In genomic region chr1:56981508-56981907, GRCm38 (mm10) we compare ENCODE assay signal across 25 mouse cellular contexts. TPM values are rescaled to one million over a fixed set of nuclear protein-coding genes. Genes with fewer than 3 reads are reported as not detected.
DNase-seq lines count a peak whose midpoint lies in the region; ATAC-seq and TF ChIP-seq lines count a peak whose summit lies in the region.
"Had no signal": no experiment of that assay in that cellular context is flagged by ENCODE, and none has a peak within 500 bp of the region (broad histone marks: within the 10 kb centered on the region; RNA-seq: fewer than 3 reads in every experiment).

No protein-coding gene starts in this region.

- H3K4me2 ChIP-seq in forebrain, postnatal 0 days (ENCODE audit: low read depth) = peak overlapping the region; percentile 42; the same call in 1 of the 2 replicates
- no peak overlapping the region for H3K4me2 ChIP-seq in forebrain, embryonic 14.5 days (ENCODE audit: low read length)
- H3K4me2 ChIP-seq in midbrain, embryonic 11.5 days = no peak overlapping the region
- H3K4me2 ChIP-seq in embryonic facial prominence, embryonic 12.5 days (replicated peaks) = no peak overlapping the region
- no peak overlapping the region for H3K4me2 ChIP-seq in embryonic facial prominence, embryonic 15.5 days (replicated peaks)

- H3K4me3 ChIP-seq in forebrain, postnatal 0 days (ENCODE audit: low read depth, low read length) = no peak overlapping the region
- H3K4me3 ChIP-seq in forebrain, embryonic 14.5 days (ENCODE audit: low read depth, low read length) = no peak overlapping the region
- no peak overlapping the region for H3K4me3 ChIP-seq in midbrain, embryonic 10.5 days
- H3K4me3 ChIP-seq in midbrain, embryonic 11.5 days (ENCODE audit: low read depth, low read length) = no peak overlapping the region
- H3K4me3 ChIP-seq in embryonic facial prominence, embryonic 12.5 days = no peak overlapping the region
- no peak overlapping the region for H3K4me3 ChIP-seq in embryonic facial prominence, embryonic 15.5 days (replicated peaks)
- H3K4me3 ChIP-seq: erythroblast, embryonic 14.5 days; gastrocnemius, adult 2 months; hindbrain, embryonic 15.5 days had no signal

- no peak overlapping the region for H3K27ac ChIP-seq in forebrain, postnatal 0 days (ENCODE audit: low read depth, low read length)
- no peak overlapping the region for H3K27ac ChIP-seq in forebrain, embryonic 14.5 days (ENCODE audit: low read depth, low read length)
- H3K27ac ChIP-seq in midbrain, embryonic 10.5 days (replicated peaks) = no peak overlapping the region
- H3K27ac ChIP-seq in midbrain, embryonic 11.5 days (ENCODE audit: low read depth, low read length) = no peak overlapping the region
- H3K27ac ChIP-seq in embryonic facial prominence, embryonic 12.5 days = 0 out of 2 replicates have a peak overlapping the region, but pooled peaks have one; percentile 50
- H3K27ac ChIP-seq in embryonic facial prominence, embryonic 15.5 days (replicated peaks) = peak overlapping the region; percentile 48; the same call in 1 of the 2 replicates
- H3K27ac ChIP-seq: forebrain, embryonic 12.5 days; gastrocnemius, adult 2 months; heart, embryonic 15.5 days; hindbrain, embryonic 15.5 days had no signal

- H3K9ac ChIP-seq in forebrain, postnatal 0 days = 0 out of 2 replicates have a peak overlapping the region, but pooled peaks have one; percentile 28
- H3K9ac ChIP-seq in forebrain, embryonic 14.5 days (ENCODE audit: low read length) = no peak overlapping the region
- H3K9ac ChIP-seq in midbrain, embryonic 11.5 days (ENCODE audit: low read length) = no peak overlapping the region
- no peak overlapping the region for H3K9ac ChIP-seq in embryonic facial prominence, embryonic 12.5 days
- no peak overlapping the region for H3K9ac ChIP-seq in embryonic facial prominence, embryonic 15.5 days
- H3K9ac ChIP-seq: forebrain, embryonic 12.5 days; heart, embryonic 12.5 days; heart, embryonic 15.5 days; hindbrain, embryonic 15.5 days had no signal

- DNase-seq in forebrain, postnatal 0 days = no peak
- no peak for DNase-seq in forebrain, embryonic 14.5 days (ENCODE audit: low spot score)
- DNase-seq in midbrain, embryonic 10.5 days (ENCODE audit: low spot score) = peak; percentile 19
- DNase-seq in midbrain, embryonic 11.5 days (ENCODE audit: low spot score, missing footprints) = no peak
- no peak for DNase-seq in layer of hippocampus, adult 11-12 months (ENCODE audit: low spot score)
- no peak for DNase-seq in urinary bladder, postnatal 36 days (ENCODE audit: low spot score in 2 of 2)
- DNase-seq: adrenal gland, adult 2 months; adrenal gland, postnatal 14 days; cerebellum, adult 18-20 months; cerebellum, adult 9-10 months; gastrocnemius, adult 2 months; gastrocnemius, postnatal 14 days; heart, adult 18-20 months; heart, postnatal 10 days; heart, postnatal 36 days; kidney, adult 18-20 months had no signal

- no peaks in the 10 kb centered on the region for H3K9me3 ChIP-seq in forebrain, postnatal 0 days (ENCODE audit: low read length)
- H3K9me3 ChIP-seq in forebrain, embryonic 14.5 days (replicated peaks; ENCODE audit: control insufficient read depth, low read length) = no peaks in the 10 kb centered on the region
- no peaks in the 10 kb centered on the region for H3K9me3 ChIP-seq in midbrain, embryonic 10.5 days (replicated peaks)
- H3K9me3 ChIP-seq in midbrain, embryonic 11.5 days (ENCODE audit: control insufficient read depth, low read length) = no peaks in the 10 kb centered on the region
- no peaks in the 10 kb centered on the region for H3K9me3 ChIP-seq in embryonic facial prominence, embryonic 12.5 days
- no peaks in the 10 kb centered on the region for H3K9me3 ChIP-seq in embryonic facial prominence, embryonic 15.5 days (replicated peaks)
- H3K9me3 ChIP-seq: forebrain, embryonic 12.5 days; heart, embryonic 12.5 days; heart, embryonic 15.5 days; hindbrain, embryonic 15.5 days had no signal

- ATAC-seq in forebrain, postnatal 0 days = no peak
- ATAC-seq in forebrain, embryonic 14.5 days = no peak
- ATAC-seq in midbrain, embryonic 11.5 days (ENCODE audit: low FRiP score) = no peak
- ATAC-seq in embryonic facial prominence, embryonic 12.5 days (ENCODE audit: insufficient number of reproducible peaks, insufficient read depth, low FRiP score, low TSS enrichment) = no peak
- no peak for ATAC-seq in embryonic facial prominence, embryonic 15.5 days (ENCODE audit: insufficient number of reproducible peaks, low FRiP score, low TSS enrichment, low read depth)
- ATAC-seq: forebrain, embryonic 16.5 days had no signal

- H3K27me3 ChIP-seq in forebrain, postnatal 0 days (ENCODE audit: insufficient read depth, low read length) = peaks cover 72% of the 10 kb centered on the region
- H3K27me3 ChIP-seq in forebrain, embryonic 14.5 days (replicated peaks; ENCODE audit: control insufficient read depth, insufficient read depth, low read length) = peaks cover 82% of the 10 kb centered on the region
- H3K27me3 ChIP-seq in midbrain, embryonic 10.5 days (ENCODE audit: low read depth, poor library complexity, severe bottlenecking) = peaks cover 100% of the 10 kb centered on the region
- peaks cover 89% of the 10 kb centered on the region for H3K27me3 ChIP-seq in midbrain, embryonic 11.5 days (ENCODE audit: control insufficient read depth, insufficient read depth, low read length)
- H3K27me3 ChIP-seq in embryonic facial prominence, embryonic 12.5 days = peaks cover 85% of the 10 kb centered on the region
- H3K27me3 ChIP-seq in embryonic facial prominence, embryonic 15.5 days = peaks cover 81% of the 10 kb centered on the region

- TF ChIP-seq CTCF in forebrain, postnatal 0 days (IDR thresholded peaks at IDR 0.05; ENCODE audit: low read depth) = no peak

- H3K4me1 ChIP-seq in forebrain, postnatal 0 days (ENCODE audit: insufficient read depth) = peaks cover 4% of the 10 kb centered on the region; the same call in 1 of the 2 replicates
- H3K4me1 ChIP-seq in forebrain, embryonic 14.5 days (ENCODE audit: control insufficient read depth, insufficient read depth, low read length) = peaks cover 13% of the 10 kb centered on the region; the same call in 1 of the 2 replicates
- peaks cover 38% of the 10 kb centered on the region for H3K4me1 ChIP-seq in midbrain, embryonic 10.5 days
- H3K4me1 ChIP-seq in midbrain, embryonic 11.5 days (ENCODE audit: control insufficient read depth, insufficient read depth, low read length) = peaks cover 7% of the 10 kb centered on the region; the same call in 1 of the 2 replicates
- peaks cover 19% of the 10 kb centered on the region for H3K4me1 ChIP-seq in embryonic facial prominence, embryonic 12.5 days
- H3K4me1 ChIP-seq in embryonic facial prominence, embryonic 15.5 days = peaks cover 31% of the 10 kb centered on the region

- WGBS in forebrain, postnatal 0 days = 0% methylated on average over 1 of the region's 1 CpGs
- WGBS in forebrain, embryonic 14.5 days = 0% methylated on average over 1 of the region's 1 CpGs
- WGBS in midbrain, embryonic 10.5 days = 0% methylated on average over 1 of the region's 1 CpGs
- 0% methylated on average over 1 of the region's 1 CpGs for WGBS in midbrain, embryonic 11.5 days
- WGBS in embryonic facial prominence, embryonic 12.5 days = 0% methylated on average over 1 of the region's 1 CpGs
- whole genome bisulfite sequencing in embryonic facial prominence, embryonic 15.5 days = 0% methylated on average over 1 of the region's 1 CpGs

- no peaks in the 10 kb centered on the region for H3K36me3 ChIP-seq in forebrain, postnatal 0 days (ENCODE audit: insufficient read depth)
- no peaks in the 10 kb centered on the region for H3K36me3 ChIP-seq in forebrain, embryonic 14.5 days (ENCODE audit: control insufficient read depth, insufficient read depth, low read length)
- no peaks in the 10 kb centered on the region for H3K36me3 ChIP-seq in midbrain, embryonic 10.5 days
- H3K36me3 ChIP-seq in midbrain, embryonic 11.5 days (ENCODE audit: control insufficient read depth, insufficient read depth, low read length) = no peaks in the 10 kb centered on the region
- H3K36me3 ChIP-seq in embryonic facial prominence, embryonic 12.5 days = no peaks in the 10 kb centered on the region
- no peaks in the 10 kb centered on the region for H3K36me3 ChIP-seq in embryonic facial prominence, embryonic 15.5 days
- H3K36me3 ChIP-seq: forebrain, embryonic 12.5 days; heart, embryonic 12.5 days; heart, embryonic 15.5 days; hindbrain, embryonic 15.5 days had no signal

RNA-seq across cellular contexts. Expression of gene Satb2, which starts 3.1 kb away (rescaled TPM):
- 57.1 and 106 TPM in 2 replicates for total RNA-seq in forebrain, postnatal 0 days (2014; rRNA removed)
- polyA plus RNA-seq in forebrain, postnatal 0 days (2015; fragmentation: Nextera tagmentation; extraction: Ambion mirVana) = 21.7 and 43.1 TPM in 2 replicates
- 20.1 and 40.6 TPM in 2 replicates for polyA plus RNA-seq in forebrain, embryonic 14.5 days (2014; fragmentation: Nextera tagmentation; extraction: Ambion mirVana)
- 0.81 and 1.1 TPM in 2 replicates for polyA plus RNA-seq in midbrain, embryonic 10.5 days (2016; fragmentation: Nextera tagmentation; extraction: Ambion mirVana)
- 1.2 and 1.5 TPM in 2 replicates for polyA plus RNA-seq in midbrain, embryonic 11.5 days (2014; fragmentation: Nextera tagmentation; extraction: Ambion mirVana)
- 18.9 and 22.2 TPM in 2 replicates for polyA plus RNA-seq in embryonic facial prominence, embryonic 12.5 days (2016; fragmentation: Nextera tagmentation; extraction: Ambion mirVana)
- polyA plus RNA-seq in embryonic facial prominence, embryonic 15.5 days (2015; fragmentation: Nextera tagmentation; extraction: Ambion mirVana) = 12.0 and 14.4 TPM in 2 replicates
- total RNA-seq: MEL had no signal
- polyA plus RNA-seq: erythroblast, embryonic 14.5 days had no signal

Comparison
In these comparisons a context has a peak if more than half of its experiments do, and no peak if none do; other contexts are left out.
1. H3K27ac ChIP-seq: peak in embryonic facial prominence, embryonic 12.5 days (single experiment) and embryonic facial prominence, embryonic 15.5 days (single experiment); none in forebrain, postnatal 0 days (single experiment), forebrain, embryonic 14.5 days (single experiment), midbrain, embryonic 10.5 days (single experiment) and midbrain, embryonic 11.5 days (single experiment).